Mouse (Mus musculus): ENCODE results near the gene Enam. TPM values are rescaled to one million over a fixed set of nuclear protein-coding genes. Genes with fewer than 3 reads are reported as not detected.

The Enam gene
- total and polyA plus RNA-seq, 3 experiments: 0.04 to 0.09 TPM; not detected in 1

- DNase-seq (ENCODE audit: extremely low read depth): no peak
- H3K79me2 ChIP-seq (replicated peaks; ENCODE audit: control insufficient read depth, extremely low read depth, insufficient read depth, poor library complexity, severe bottlenecking): no peaks in the 10 kb centered on the region
- no peak overlapping the region for H3K4me2 ChIP-seq (ENCODE audit: insufficient read depth, low read depth, poor library complexity, severe bottlenecking)
- peaks cover 2 to 12% of the 10 kb centered on the region in 2 experiments; a peak in 3 of 4 replicates for H3K4me1 ChIP-seq (ENCODE audit: control insufficient read depth in 1 of 2, insufficient read depth in 2 of 2)
- H3K4me3 ChIP-seq (replicated peaks in 1 of 3; ENCODE audit: low read depth in 2 of 3, low read length in 2 of 3, poor library complexity in 1 of 3): no peak overlapping the region
- H3K27me3 ChIP-seq (replicated peaks): no peaks in the 10 kb centered on the region
- dilution Hi-C loops (cut with MboI; ENCODE audit: extremely low pct_ligation_motif_present, extremely low pct_unique_long_range_greater_than_20kb, low sequenced_read_pairs) (no loop called here), in situ Hi-C loops (cut with MboI; ENCODE audit: low pct_ligation_motif_present, low pct_unique_long_range_greater_than_20kb, low sequenced_read_pairs) (no loop called here)
- H3K9ac ChIP-seq (ENCODE audit: insufficient read depth, low read depth): no peak overlapping the region
- H3K36me3 ChIP-seq (replicated peaks in 1 of 2; ENCODE audit: control insufficient read depth in 1 of 2, insufficient read depth in 1 of 2, low read length in 1 of 2): no peaks in the 10 kb centered on the region
- no peak for TF ChIP-seq POLR2A (IDR thresholded peaks at IDR 0.05; ENCODE audit: low read depth, low read length)
- no peak for TF ChIP-seq RCOR1 (conservative IDR thresholded peaks at IDR 0.05; ENCODE audit: low read depth, low read length)
- H3K9me3 ChIP-seq (replicated peaks; ENCODE audit: low read length): no peaks in the 10 kb centered on the region
- no peak overlapping the region for H3K27ac ChIP-seq (ENCODE audit: insufficient read depth, low read depth)
Observed at GRCm38 (mm10) chr5:88489004-88489403, 1.2 kb downstream of the Enam start.

GRCm38 (mm10) chr5:88491111-88491510, 3.3 kb downstream of the Enam start:
- Histone ChIP-seq H3K36me3 (replicated peaks in 1 of 2; ENCODE audit: control insufficient read depth in 1 of 2, insufficient read depth in 1 of 2, low read length in 1 of 2) (no peaks in the 10 kb centered on the region), H3K79me2 (replicated peaks; ENCODE audit: control insufficient read depth, extremely low read depth, insufficient read depth, poor library complexity, severe bottlenecking) (no peaks in the 10 kb centered on the region), H3K9ac (ENCODE audit: insufficient read depth, low read depth) (no peak overlapping the region), H3K4me3 (replicated peaks in 1 of 3; ENCODE audit: low read depth in 2 of 3, low read length in 2 of 3, poor library complexity in 1 of 3) (no peak overlapping the region), H3K4me2 (ENCODE audit: insufficient read depth, low read depth, poor library complexity, severe bottlenecking) (no peak overlapping the region), H3K27me3 (replicated peaks) (no peaks in the 10 kb centered on the region), H3K9me3 (replicated peaks; ENCODE audit: low read length) (no peaks in the 10 kb centered on the region), H3K27ac (ENCODE audit: insufficient read depth, low read depth) (no peak overlapping the region), H3K4me1 (ENCODE audit: control insufficient read depth in 1 of 2, insufficient read depth in 2 of 2) (peaks cover 6 to 15% of the 10 kb centered on the region in 2 experiments; a peak in 3 of 4 replicates)
- dilution Hi-C loops (cut with MboI; ENCODE audit: extremely low pct_ligation_motif_present, extremely low pct_unique_long_range_greater_than_20kb, low sequenced_read_pairs) (no loop called here), in situ Hi-C loops (cut with MboI; ENCODE audit: low pct_ligation_motif_present, low pct_unique_long_range_greater_than_20kb, low sequenced_read_pairs) (no loop called here)
- TF ChIP-seq ZNF384 (IDR thresholded peaks at IDR 0.05; ENCODE audit: low read depth, low read length) (no peak), BHLHE40 (IDR thresholded peaks at IDR 0.05; ENCODE audit: low read depth, low read length) (no peak), MAZ (IDR thresholded peaks at IDR 0.05; ENCODE audit: low read depth, low read length) (no peak), MAFK (IDR thresholded peaks at IDR 0.05; ENCODE audit: insufficient replicate concordance, low read length) (no peak), SMC3 (IDR thresholded peaks at IDR 0.05; ENCODE audit: low read depth, low read length) (no peak), POLR2AphosphoS2 (IDR thresholded peaks at IDR 0.05; ENCODE audit: low read depth, low read length) (no peak), NELFE (IDR thresholded peaks at IDR 0.05; ENCODE audit: low read depth, low read length) (no peak), CHD2 (IDR thresholded peaks at IDR 0.05; ENCODE audit: low read length) (no peak), ELF1 (IDR thresholded peaks at IDR 0.05; ENCODE audit: low read depth, low read length) (no peak), CTCF (conservative IDR thresholded peaks at IDR 0.05 in 1 of 2, IDR thresholded peaks at IDR 0.05 in 1 of 2; ENCODE audit: low read depth in 2 of 2, low read length in 2 of 2) (no peak), E2F4 (IDR thresholded peaks at IDR 0.05; ENCODE audit: insufficient replicate concordance, low read depth, low read length) (no peak)
- DNase-seq (ENCODE audit: extremely low read depth): no peak

GRCm38 (mm10) chr5:88499781-88500180, 12.0 kb downstream of the Enam start:
- in situ Hi-C loops (cut with MboI; ENCODE audit: low pct_ligation_motif_present, low pct_unique_long_range_greater_than_20kb, low sequenced_read_pairs) (no loop called here), dilution Hi-C loops (cut with MboI; ENCODE audit: extremely low pct_ligation_motif_present, extremely low pct_unique_long_range_greater_than_20kb, low sequenced_read_pairs) (no loop called here)
- H3K27me3 ChIP-seq (replicated peaks): no peaks in the 10 kb centered on the region
- peak; percentile 72 for DNase-seq (ENCODE audit: extremely low read depth)
- peaks cover 9 to 29% of the 10 kb centered on the region in 2 experiments for H3K4me1 ChIP-seq (ENCODE audit: control insufficient read depth in 1 of 2, insufficient read depth in 2 of 2)
- H3K36me3 ChIP-seq (replicated peaks in 1 of 2; ENCODE audit: control insufficient read depth in 1 of 2, insufficient read depth in 1 of 2, low read length in 1 of 2): no peaks in the 10 kb centered on the region
- 0 out of 2 replicates have a peak overlapping the region, but pooled peaks have one; percentile 7 for H3K4me2 ChIP-seq (ENCODE audit: insufficient read depth, low read depth, poor library complexity, severe bottlenecking)
- H3K27ac ChIP-seq (ENCODE audit: insufficient read depth, low read depth): no peak overlapping the region
- no peak overlapping the region for H3K4me3 ChIP-seq (replicated peaks in 1 of 3; ENCODE audit: low read depth in 2 of 3, low read length in 2 of 3, poor library complexity in 1 of 3)
- H3K79me2 ChIP-seq (replicated peaks; ENCODE audit: control insufficient read depth, extremely low read depth, insufficient read depth, poor library complexity, severe bottlenecking): no peaks in the 10 kb centered on the region
- H3K9ac ChIP-seq (ENCODE audit: insufficient read depth, low read depth): no peak overlapping the region
- H3K9me3 ChIP-seq (replicated peaks; ENCODE audit: low read length): peaks cover 2% of the 10 kb centered on the region
- TF ChIP-seq UBTF (IDR thresholded peaks at IDR 0.05; ENCODE audit: low read depth, low read length) (no peak), ZKSCAN1 (IDR thresholded peaks at IDR 0.05; ENCODE audit: borderline replicate concordance, low read depth, low read length) (no peak), ZNF384 (IDR thresholded peaks at IDR 0.05; ENCODE audit: low read depth, low read length) (no peak), TCF12 (IDR thresholded peaks at IDR 0.05; ENCODE audit: low read depth, low read length) (peak; percentile 54; the same call in 1 of the 2 replicates), CHD1 (IDR thresholded peaks at IDR 0.05; ENCODE audit: low read depth, low read length) (no peak), MEF2A (IDR thresholded peaks at IDR 0.05; ENCODE audit: borderline replicate concordance, low read depth, low read length) (no peak), NELFE (IDR thresholded peaks at IDR 0.05; ENCODE audit: low read depth, low read length) (no peak), POLR2A (IDR thresholded peaks at IDR 0.05; ENCODE audit: low read depth, low read length) (0 out of 2 replicates have a peak, but pooled peaks have one; percentile 28), GABPA (IDR thresholded peaks at IDR 0.05; ENCODE audit: insufficient replicate concordance, low read depth, low read length) (no peak), TBP (conservative IDR thresholded peaks at IDR 0.05; ENCODE audit: low read depth, low read length) (0 out of 2 replicates have a peak, but pooled peaks have one; percentile 27), KAT2A (IDR thresholded peaks at IDR 0.05; ENCODE audit: insufficient replicate concordance, low read length) (no peak), SMC3 (IDR thresholded peaks at IDR 0.05; ENCODE audit: low read depth, low read length) (no peak), MAFK (IDR thresholded peaks at IDR 0.05; ENCODE audit: insufficient replicate concordance, low read length) (no peak), ZC3H11A (IDR thresholded peaks at IDR 0.05; ENCODE audit: low read depth, low read length) (no peak), ZMIZ1 (IDR thresholded peaks at IDR 0.05; ENCODE audit: low read depth, low read length) (no peak), E2F4 (IDR thresholded peaks at IDR 0.05; ENCODE audit: insufficient replicate concordance, low read depth, low read length) (no peak), EP300 (IDR thresholded peaks at IDR 0.05; ENCODE audit: low read length) (peak; percentile 62; the same call in 1 of the 2 replicates), BHLHE40 (IDR thresholded peaks at IDR 0.05; ENCODE audit: low read depth, low read length) (peak; percentile 64), USF1 (IDR thresholded peaks at IDR 0.05; ENCODE audit: low read depth, low read length) (no peak)
